Mouse (Mus musculus): ENCODE data around the gene Sema5a.
"Not testable (repeated sequence)": the region's sequence is repeated elsewhere in the genome, so short reads cannot be mapped to it uniquely, and the experiment has no call there.

Sema5a gene

DNA sequence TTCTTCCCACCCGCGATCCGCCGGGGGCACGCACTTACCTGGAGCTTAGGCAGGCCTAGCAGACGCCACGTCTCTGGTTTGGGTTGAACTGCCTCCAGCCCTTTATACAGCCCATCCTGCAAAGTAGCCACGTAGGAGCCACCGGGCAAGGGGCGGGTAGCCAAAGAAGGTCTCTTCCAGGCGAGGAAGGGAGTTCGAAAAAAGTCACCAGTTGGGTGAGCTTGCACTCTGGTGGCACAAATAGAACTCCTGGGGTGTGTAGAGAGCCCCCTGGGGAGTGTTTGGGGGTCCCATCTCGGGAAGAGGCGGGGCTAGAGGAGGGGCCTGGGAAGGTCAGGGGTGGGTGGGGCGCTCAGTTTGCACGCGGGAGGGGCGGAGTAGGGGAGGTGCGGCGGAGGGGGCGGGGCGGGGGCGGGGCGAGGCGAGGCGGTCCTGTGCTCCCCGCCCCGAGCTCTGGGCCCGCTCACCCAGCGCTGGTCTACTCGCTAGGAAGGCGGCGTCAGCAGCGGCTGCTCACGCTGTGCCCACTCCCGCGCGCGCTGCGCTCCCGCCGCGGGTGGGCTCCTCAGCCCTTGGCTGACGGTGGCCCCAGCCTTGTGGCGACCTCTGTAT lies at the start of gene Sema5a:
Sema5a (plus strand) TSS at position 467 of the 612 bp plus-strand sequence.
- in situ Hi-C loops (cut with MboI) = loop anchor here (25.0 kb wide), 1 partner anchor 632 kb away; the partner anchor contains the start of genes Cct5 and Fam173b

DNA sequence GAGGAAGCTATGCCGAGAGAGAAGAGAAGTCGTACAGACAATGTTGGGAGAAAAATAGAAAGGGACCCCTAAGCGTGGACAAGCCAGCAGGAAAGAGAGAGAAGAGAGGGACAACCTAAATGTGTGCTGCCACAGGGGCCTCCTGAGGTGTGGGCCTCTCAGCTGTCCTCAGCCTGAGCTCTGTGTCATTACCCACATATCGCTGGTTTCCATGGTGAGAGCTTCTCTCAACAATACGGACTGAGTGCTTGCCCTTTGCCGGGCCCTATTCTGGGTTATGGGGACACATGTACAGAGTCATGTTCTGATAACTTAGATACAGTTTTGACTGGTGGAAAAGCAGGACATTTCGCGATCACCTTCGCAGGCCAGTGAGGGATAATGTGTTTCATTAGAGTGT lies 46.5 kb upstream of the Sema5a start:
- in situ Hi-C loops (cut with MboI) = no loop called here

DNA sequence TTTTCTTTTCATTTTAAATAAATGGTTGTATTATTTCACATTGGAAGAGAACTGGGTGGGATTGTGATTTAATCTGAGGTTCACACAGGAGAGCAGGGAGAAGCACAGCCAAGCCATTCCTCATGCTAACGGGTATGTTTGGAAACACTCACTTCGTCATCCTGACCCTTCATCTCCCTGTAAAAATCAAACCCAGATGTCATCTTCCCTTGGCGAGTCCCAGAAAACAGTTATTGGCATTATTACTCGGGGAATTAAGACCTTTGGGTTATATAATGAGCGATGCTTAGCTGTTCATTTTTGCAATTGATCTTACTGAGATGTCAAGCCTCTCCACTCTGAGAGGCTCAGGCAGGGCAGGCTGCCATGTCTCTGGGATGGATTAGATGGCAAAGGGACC lies 46.0 kb upstream of the Sema5a start:
- in situ Hi-C loops (cut with MboI) = no loop called here

GRCm38 (mm10) chr15:32203242-32203641 lies 41.4 kb upstream of the Sema5a start:
- in situ Hi-C loops (cut with MboI) = no loop called here

GRCm38 (mm10) chr15:32204908-32205307 lies 39.7 kb upstream of the Sema5a start:
- in situ Hi-C loops (cut with MboI) = no loop called here

DNA sequence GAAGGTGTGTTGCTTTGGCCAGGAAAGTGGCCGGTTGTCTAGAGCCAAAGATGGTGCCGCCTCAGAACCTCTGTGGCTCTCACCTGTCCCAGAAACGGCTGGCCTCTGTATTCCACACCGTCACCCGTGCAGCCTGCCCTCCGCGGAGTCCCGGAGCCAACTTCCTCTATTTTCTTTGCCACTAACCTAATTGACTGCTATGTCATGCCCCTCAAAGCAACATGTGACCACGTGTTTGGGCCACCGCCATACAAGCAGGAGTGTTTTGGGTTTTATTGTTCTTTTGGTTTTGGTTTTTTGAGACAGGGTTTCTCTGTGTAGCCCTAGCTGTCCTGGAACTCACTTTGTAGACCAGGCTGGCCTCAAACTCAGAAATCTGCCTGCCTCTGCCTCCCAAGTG lies 29.9 kb upstream of the Sema5a start:
- in situ Hi-C loops (cut with MboI) = not testable (repeated sequence)

GRCm38 (mm10) chr15:32223028-32223427 lies 21.6 kb upstream of the Sema5a start:
- in situ Hi-C loops (cut with MboI) = no loop called here

DNA sequence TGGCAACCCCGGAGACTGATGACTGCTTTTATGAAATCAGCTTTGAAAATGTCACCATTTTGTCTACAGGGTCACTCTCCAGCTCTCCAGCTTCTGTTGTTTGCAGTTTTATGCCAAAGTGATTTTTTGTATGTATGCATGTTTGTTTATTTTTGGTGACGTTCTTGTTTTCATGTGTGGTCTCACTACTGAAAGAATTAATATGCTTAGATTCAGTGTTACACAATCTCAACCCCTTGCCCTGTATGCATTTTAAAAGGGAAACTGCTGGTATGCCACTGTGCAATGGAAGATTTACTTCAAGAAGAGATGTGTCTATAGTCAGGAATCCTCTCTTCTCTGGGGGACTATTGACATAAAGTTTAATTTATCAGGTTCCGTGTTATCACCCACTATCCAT lies 19.2 kb upstream of the Sema5a start:
- in situ Hi-C loops (cut with MboI) = loop anchor here (25.0 kb wide), 1 partner anchor 613 kb away; the partner anchor contains the start of genes Cct5 and Fam173b

DNA sequence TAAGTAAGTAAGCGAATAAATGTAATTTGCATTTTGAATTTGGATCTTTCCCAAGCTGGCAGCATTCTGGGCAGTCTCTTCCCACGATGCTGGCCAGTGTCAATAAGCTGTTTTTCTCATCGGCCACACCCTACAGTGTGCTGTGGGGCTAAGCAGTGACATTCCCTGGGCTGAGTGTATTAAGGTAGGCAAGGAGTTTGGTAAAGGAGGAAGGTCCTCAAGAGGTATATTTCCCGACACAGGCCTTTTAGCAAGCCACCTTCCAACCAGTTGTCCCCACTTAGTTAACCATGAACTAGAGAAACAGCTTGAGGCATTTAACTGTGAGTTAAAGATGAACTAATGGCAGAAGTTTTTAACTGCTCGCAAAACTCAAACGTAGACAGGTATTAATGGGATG lies 18.2 kb upstream of the Sema5a start:
- in situ Hi-C loops (cut with MboI) = loop anchor here (25.0 kb wide), 1 partner anchor 614 kb away; the partner anchor contains the start of genes Cct5 and Fam173b

- in situ Hi-C loops (cut with MboI) = loop anchor here (25.0 kb wide), 1 partner anchor 615 kb away; the partner anchor contains the start of genes Cct5 and Fam173b
Measured at GRCm38 (mm10) chr15:32226888-32227395, 17.7 kb upstream of the Sema5a start.

DNA sequence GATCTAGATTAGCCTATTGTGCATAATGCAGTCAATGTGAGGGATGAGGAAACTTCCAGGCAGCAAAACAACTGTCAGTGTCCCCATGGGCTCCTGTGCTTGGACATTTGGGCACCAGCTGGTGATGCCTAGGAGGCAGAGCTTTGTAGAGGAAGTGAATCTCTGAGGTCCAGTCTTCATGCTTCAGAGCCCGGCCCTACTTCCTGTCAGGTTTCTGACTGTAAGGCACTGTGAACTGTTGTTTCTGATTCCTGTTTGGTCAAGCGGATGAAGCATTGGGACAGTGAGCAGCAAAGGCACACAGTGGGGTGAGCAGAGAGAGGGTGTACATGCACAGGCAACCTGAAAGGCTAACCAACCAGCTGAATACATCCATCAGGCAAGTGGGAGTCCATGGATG lies 14.5 kb upstream of the Sema5a start:
- in situ Hi-C loops (cut with MboI) = loop anchor here (25.0 kb wide), 1 partner anchor 618 kb away; the partner anchor contains the start of genes Cct5 and Fam173b

- in situ Hi-C loops (cut with MboI) = loop anchor here (25.0 kb wide), 1 partner anchor 620 kb away; the partner anchor contains the start of genes Cct5 and Fam173b
Measured at GRCm38 (mm10) chr15:32232189-32232588, 12.4 kb upstream of the Sema5a start.

DNA sequence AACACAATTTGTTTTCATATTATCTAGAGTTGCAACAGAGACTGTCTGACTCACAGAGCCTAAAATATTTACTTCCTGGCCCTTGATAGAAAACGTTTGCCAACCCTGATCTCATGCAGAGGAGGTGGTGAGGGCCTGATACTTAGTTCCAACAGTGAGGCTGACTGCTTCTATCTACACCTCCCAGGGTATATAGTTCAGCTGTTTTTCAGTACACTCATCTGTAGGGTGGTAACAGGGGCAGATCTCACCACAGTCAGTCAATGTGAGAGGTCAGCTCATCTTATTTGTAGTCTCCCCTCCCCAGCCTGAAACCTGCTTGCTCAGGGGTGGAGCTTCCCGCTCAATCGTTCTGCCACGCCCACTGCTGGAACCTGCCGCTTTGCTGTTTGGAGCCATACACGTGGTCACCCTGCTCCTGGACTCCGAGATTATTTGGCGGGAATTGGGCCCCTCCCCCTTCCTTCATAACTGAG lies 11.9 kb upstream of the Sema5a start:
- in situ Hi-C loops (cut with MboI) = loop anchor here (25.0 kb wide), 1 partner anchor 620 kb away; the partner anchor contains the start of genes Cct5 and Fam173b

- in situ Hi-C loops (cut with MboI) = loop anchor here (25.0 kb wide), 1 partner anchor 621 kb away; the partner anchor contains the start of genes Cct5 and Fam173b
Measured at GRCm38 (mm10) chr15:32233451-32233850, 11.2 kb upstream of the Sema5a start.

- in situ Hi-C loops (cut with MboI) = loop anchor here (25.0 kb wide), 1 partner anchor 627 kb away; the partner anchor contains the start of genes Cct5 and Fam173b
Measured at GRCm38 (mm10) chr15:32239099-32239498, 5.5 kb upstream of the Sema5a start.

DNA sequence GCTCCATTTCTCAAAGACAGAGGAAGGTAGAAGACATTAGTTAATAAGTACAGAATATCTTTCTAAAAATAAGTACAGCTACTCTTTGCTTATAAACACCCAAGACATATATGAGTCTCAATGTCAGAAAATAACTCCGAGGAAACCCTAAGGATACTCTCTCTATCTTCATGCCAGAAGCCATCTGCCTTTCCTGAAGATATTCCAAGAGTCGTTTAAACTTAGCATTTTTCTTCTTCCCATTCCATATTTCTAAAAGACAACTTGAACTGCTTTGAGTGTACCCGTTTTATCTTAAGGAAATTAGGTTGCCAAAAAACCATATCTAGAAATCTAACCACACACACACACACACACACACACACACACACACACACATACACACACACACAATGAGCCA lies 4.5 kb upstream of the Sema5a start:
- in situ Hi-C loops (cut with MboI) = loop anchor here (25.0 kb wide), 1 partner anchor 628 kb away; the partner anchor contains the start of genes Cct5 and Fam173b

DNA sequence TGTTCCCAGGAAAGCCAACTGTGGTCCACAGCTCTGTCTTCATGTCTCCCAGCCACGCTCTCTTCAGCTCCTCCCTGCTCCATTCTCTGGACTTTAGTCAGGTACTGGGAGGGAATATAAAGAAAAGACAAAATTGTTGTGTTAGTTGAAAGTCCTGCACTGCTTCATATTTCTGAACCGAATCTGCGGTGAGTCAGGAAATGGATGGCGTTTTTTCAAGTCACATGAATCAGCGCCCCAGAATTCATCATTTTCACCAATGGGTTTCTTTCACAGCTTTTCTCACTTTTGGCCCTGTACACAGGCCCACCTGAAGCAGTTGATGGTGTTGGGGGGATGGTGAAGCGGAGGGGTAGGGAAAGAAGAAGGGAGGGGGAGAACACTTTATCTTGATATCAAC lies 2.9 kb upstream of the Sema5a start:
- in situ Hi-C loops (cut with MboI) = loop anchor here (25.0 kb wide), 1 partner anchor 629 kb away; the partner anchor contains the start of genes Cct5 and Fam173b

- in situ Hi-C loops (cut with MboI) = loop anchor here (25.0 kb wide), 1 partner anchor 631 kb away; the partner anchor contains the start of genes Cct5 and Fam173b
Measured at GRCm38 (mm10) chr15:32243096-32243785, 1.4 kb upstream of the Sema5a start.

DNA sequence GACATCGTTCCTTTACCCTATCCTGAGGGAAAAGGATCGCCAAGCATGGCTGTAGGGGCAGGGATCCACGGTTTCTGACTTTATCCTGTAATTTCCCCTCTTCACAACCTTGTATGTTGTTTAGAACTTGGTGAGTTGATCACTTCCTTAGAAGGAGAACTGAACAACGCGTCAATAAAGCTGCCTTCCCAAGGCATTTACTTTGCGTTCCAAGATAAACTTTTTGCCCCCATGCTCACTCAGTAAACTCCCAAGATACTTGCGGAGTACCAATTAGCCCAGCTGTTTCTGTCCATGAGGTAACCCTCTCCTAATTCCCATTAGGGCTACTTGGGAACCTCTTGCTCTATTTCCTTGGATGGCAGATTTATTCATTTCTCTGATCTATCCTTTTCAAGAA lies 786 bp upstream of the Sema5a start:
- in situ Hi-C loops (cut with MboI) = loop anchor here (25.0 kb wide), 1 partner anchor 632 kb away; the partner anchor contains the start of genes Cct5 and Fam173b

GRCm38 (mm10) chr15:32244956-32245836 lies 586 bp downstream of the Sema5a start:
- in situ Hi-C loops (cut with MboI) = loop anchor here (25.0 kb wide), 1 partner anchor 633 kb away; the partner anchor contains the start of genes Cct5 and Fam173b

Data from mature B cell (primary cell).